Mouse (Mus musculus): Measurements from ENCODE around the gene Amer3.
"Not testable (repeated sequence)": the region's sequence is repeated elsewhere in the genome, so short reads cannot be mapped to it uniquely, and the experiment has no call there.

Amer3 gene

GRCm38 (mm10) chr1:34601323-34602047, 22.0 kb downstream of the Amer3 start:
- no peak for DNase-seq (ENCODE audit: low read depth, low spot score)

- peak; percentile 85 for DNase-seq (ENCODE audit: low read depth, low spot score)
Measured at GRCm38 (mm10) chr1:34602363-34602762, 22.9 kb downstream of the Amer3 start.

GRCm38 (mm10) chr1:34613801-34614200, 34.3 kb downstream of the Amer3 start:
- no peak for DNase-seq (ENCODE audit: low read depth, low spot score)

- not testable (repeated sequence) for DNase-seq (ENCODE audit: low read depth, low spot score)
Measured at GRCm38 (mm10) chr1:34620116-34620515, 40.7 kb downstream of the Amer3 start.

- not testable (repeated sequence) for DNase-seq (ENCODE audit: low read depth, low spot score)
Measured at GRCm38 (mm10) chr1:34620761-34621160, 41.3 kb downstream of the Amer3 start.

GRCm38 (mm10) chr1:34635711-34636110, 56.3 kb downstream of the Amer3 start:
- DNase-seq (ENCODE audit: low read depth, low spot score), result no peak

Measured in forelimb bud, embryonic 11.5 days (tissue).